Mouse (Mus musculus) right cerebral cortex, postnatal 25 days (tissue): ENCODE results near the gene Satb2.

Experiments used
- DNase-seq: peaks from one replicate; pipeline ENCODE4 v3.0.0; 2022

The Satb2 gene

GRCm38 (mm10) chr1:56978151-56978700 is at the start of gene Satb2:
Gene Satb2 (minus strand): TSS chr1:56978650.
- no peak for DNase-seq

GRCm38 (mm10) chr1:57018941-57019340 is 40.5 kb upstream of the Satb2 start:
- no peak for DNase-seq

- no peak for DNase-seq
Observed at GRCm38 (mm10) chr1:57013856-57014255, 35.4 kb upstream of the Satb2 start.

- no peak for DNase-seq
Observed at GRCm38 (mm10) chr1:57009171-57009570, 30.7 kb upstream of the Satb2 start.

- DNase-seq: no peak
Observed at GRCm38 (mm10) chr1:56995041-56995440, 16.6 kb upstream of the Satb2 start.

GRCm38 (mm10) chr1:56992310-56992709 is 13.9 kb upstream of the Satb2 start:
- no peak for DNase-seq

- DNase-seq: no peak
Observed at GRCm38 (mm10) chr1:56991613-56992012, 13.2 kb upstream of the Satb2 start.

GRCm38 (mm10) chr1:56984483-56984810 is 6.0 kb upstream of the Satb2 start:
- DNase-seq: no peak

- no peak for DNase-seq
Observed at GRCm38 (mm10) chr1:56983771-56984482, 5.5 kb upstream of the Satb2 start.

GRCm38 (mm10) chr1:56983100-56983590 is 4.7 kb upstream of the Satb2 start:
- no peak for DNase-seq

- no peak for DNase-seq
Observed at GRCm38 (mm10) chr1:56982631-56983030, 4.2 kb upstream of the Satb2 start.

GRCm38 (mm10) chr1:56981947-56982555 is 3.6 kb upstream of the Satb2 start:
- DNase-seq: no peak

- no peak for DNase-seq
Observed at GRCm38 (mm10) chr1:56981508-56981907, 3.1 kb upstream of the Satb2 start.

- DNase-seq: no peak
Observed at GRCm38 (mm10) chr1:56980631-56981275, 2.3 kb upstream of the Satb2 start.

GRCm38 (mm10) chr1:56979531-56980395 is 1.3 kb upstream of the Satb2 start:
- DNase-seq: no peak

GRCm38 (mm10) chr1:56977201-56978100 is 999 bp downstream of the Satb2 start:
- peak; percentile 69 for DNase-seq

- DNase-seq: no peak
Observed at GRCm38 (mm10) chr1:56976825-56977104, 1.7 kb downstream of the Satb2 start.

GRCm38 (mm10) chr1:56976044-56976824 is 2.2 kb downstream of the Satb2 start:
- DNase-seq: no peak

GRCm38 (mm10) chr1:56975546-56975945 is 2.9 kb downstream of the Satb2 start:
- no peak for DNase-seq

GRCm38 (mm10) chr1:56974187-56974586 is 4.3 kb downstream of the Satb2 start:
- DNase-seq: no peak

- DNase-seq: no peak
Observed at GRCm38 (mm10) chr1:56973593-56973950, 4.9 kb downstream of the Satb2 start.
